Mouse (Mus musculus) midbrain, embryonic 12.5 days (tissue): Measurements from ENCODE around the gene Sec14l4. TPM values are rescaled to one million over a fixed set of nuclear protein-coding genes. Genes with fewer than 3 reads are reported as not detected.
"Not testable (repeated sequence)": the region's sequence is repeated elsewhere in the genome, so short reads cannot be mapped to it uniquely, and the experiment has no call there.

Experiments used
- ATAC-seq: fragments of 200-750 bp; cut with Nextera tagmentation; 2 replicates; pipeline ENCODE4 v1.8.0; 2017; ENCODE audit warnings: low read depth, moderate TSS enrichment, moderate library complexity; ENCODE audit not compliant: low FRiP score
- H3K27ac ChIP-seq: fragments of 300-500 bp; sonication (generic); replicated peaks from 2 replicates; pipeline ENCODE4 v1.5.1; 2016; ENCODE audit warnings: mild to moderate bottlenecking
- H3K27me3 ChIP-seq: fragments of 300-500 bp; sonication (generic); 2 replicates; pipeline ENCODE4 v1.6.1; 2016; ENCODE audit warnings: mild to moderate bottlenecking
- H3K36me3 ChIP-seq: fragments of 300-500 bp; sonication (generic); 2 replicates; pipeline ENCODE4 v1.6.1; 2016
- H3K4me1 ChIP-seq: fragments of 300-500 bp; sonication (generic); 2 replicates; pipeline ENCODE4 v1.6.1; 2016
- H3K4me2 ChIP-seq: fragments of 300-500 bp; sonication (generic); replicated peaks from 2 replicates; pipeline ENCODE4 v1.6.1; 2016; ENCODE audit warnings: mild to moderate bottlenecking, moderate library complexity
- H3K4me3 ChIP-seq: fragments of 300-500 bp; sonication (generic); 2 replicates; pipeline ENCODE4 v1.5.1; 2016; ENCODE audit warnings: mild to moderate bottlenecking
- H3K9ac ChIP-seq: fragments of 300-500 bp; sonication (generic); replicated peaks from 2 replicates; pipeline ENCODE4 v1.6.1; 2016; ENCODE audit warnings: mild to moderate bottlenecking, moderate library complexity
- H3K9me3 ChIP-seq: fragments of 300-500 bp; sonication (generic); 2 replicates; pipeline ENCODE4 v1.6.1; 2016; ENCODE audit warnings: mild to moderate bottlenecking
- WGBS: fragments of 180-500 bp; shearing (Covaris S2); methylation state at CpG from one replicate; pipeline ENCODE4 v1.1.7; 2016; 5-methylcytosine and 5-hydroxymethylcytosine counted together
- polyA plus RNA-seq: library from polyadenylated mRNA; unstranded; fragments of >200 nt; fragmentation: Nextera tagmentation; extraction: Ambion mirVana; gene quantifications from 2 replicates; pipeline ENCODE4 v1.2.1, GENCODE M21; 2016

The Sec14l4 gene
- polyA plus RNA-seq, 1 experiment from 2014 or later, result not detected

DNA sequence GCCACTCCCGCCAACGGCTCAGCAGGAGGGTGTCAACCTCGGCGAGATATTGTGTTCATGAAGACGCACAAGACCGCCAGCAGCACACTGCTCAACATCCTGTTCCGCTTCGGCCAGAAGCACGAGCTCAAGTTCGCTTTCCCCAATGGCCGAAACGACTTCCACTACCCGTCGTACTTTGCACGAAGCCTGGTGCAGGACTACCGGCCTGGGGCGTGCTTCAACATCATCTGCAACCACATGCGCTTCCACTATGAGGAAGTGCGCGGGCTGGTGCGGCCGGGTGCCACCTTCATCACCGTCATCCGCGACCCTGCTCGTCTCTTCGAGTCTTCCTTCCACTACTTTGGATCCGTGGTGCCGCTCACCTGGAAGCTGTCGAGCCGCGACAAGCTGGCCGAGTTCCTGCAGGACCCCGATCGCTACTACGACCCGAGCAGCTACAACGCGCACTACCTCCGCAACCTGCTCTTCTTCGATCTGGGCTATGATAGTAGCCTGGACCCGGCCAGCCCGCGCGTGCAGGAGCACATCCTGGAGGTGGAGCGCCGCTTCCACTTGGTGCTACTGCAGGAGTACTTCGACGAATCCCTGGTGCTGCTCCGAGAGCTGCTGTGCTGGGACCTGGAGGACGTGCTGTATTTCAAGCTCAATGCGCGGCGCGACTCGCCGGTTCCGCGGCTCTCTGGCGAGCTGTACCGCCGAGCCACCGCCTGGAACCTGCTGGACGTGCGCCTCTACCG, 33.1 kb upstream of the Sec14l4 start:
- Histone ChIP-seq H3K27me3 (peaks cover 50% of the 10 kb centered on the region), H3K9me3 (no peaks in the 10 kb centered on the region), H3K4me2 (peak overlapping the region; percentile 46), H3K4me1 (peaks cover 11% of the 10 kb centered on the region), H3K4me3 (peak overlapping the region; percentile 29), H3K27ac (no peak overlapping the region), H3K36me3 (no peaks in the 10 kb centered on the region), H3K9ac (no peak overlapping the region)
- 7% methylated on average over 66 of the region's 66 CpGs for WGBS
- ATAC-seq, result no peak

DNA sequence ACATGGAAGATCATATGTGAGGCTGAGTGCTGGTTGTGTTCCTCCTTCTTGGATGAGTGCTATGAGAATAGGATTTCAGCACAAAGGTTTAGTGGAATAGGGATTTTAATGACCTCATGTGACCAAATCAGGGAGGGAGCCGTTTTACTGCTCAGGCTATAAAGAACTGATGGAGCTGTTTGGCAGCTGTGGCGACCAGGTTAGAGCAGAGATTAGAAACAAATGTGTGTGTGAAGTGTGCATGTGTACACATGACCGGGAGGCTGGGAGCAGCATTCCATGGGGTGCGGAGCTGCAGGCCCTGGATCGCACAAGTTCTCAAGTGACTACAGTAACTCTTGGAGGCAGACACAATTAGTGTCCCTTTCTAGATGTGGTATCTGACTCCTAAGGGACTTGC, 31.7 kb upstream of the Sec14l4 start:
- Histone ChIP-seq H3K27ac (no peak overlapping the region), H3K9ac (no peak overlapping the region)
- 77% methylated on average over 5 of the region's 5 CpGs for WGBS

DNA sequence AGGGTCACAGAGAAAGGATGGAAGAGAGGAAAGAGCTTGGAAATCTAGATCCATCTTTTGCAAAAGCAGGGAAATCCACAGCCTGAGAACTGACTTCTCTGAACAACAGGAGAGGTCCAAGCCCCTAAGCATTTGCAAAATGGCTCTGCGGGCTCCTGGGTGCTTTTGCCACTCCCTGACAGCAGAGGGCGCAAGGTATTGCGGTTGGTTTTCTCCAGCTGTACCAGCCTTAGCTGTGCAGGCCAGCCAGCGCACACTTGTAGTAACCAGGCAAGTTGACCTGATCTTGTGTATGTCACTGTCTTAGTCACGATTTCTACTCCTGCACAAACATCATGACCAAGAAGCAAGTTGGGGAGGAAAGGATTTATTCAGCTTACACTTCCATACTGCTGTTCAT, 29.7 kb upstream of the Sec14l4 start:
- Histone ChIP-seq H3K4me2 (no peak overlapping the region), H3K4me3 (no peak overlapping the region), H3K27me3 (peaks cover 43% of the 10 kb centered on the region), H3K4me1 (peaks cover 11% of the 10 kb centered on the region), H3K27ac (no peak overlapping the region), H3K9ac (no peak overlapping the region), H3K9me3 (no peaks in the 10 kb centered on the region), H3K36me3 (no peaks in the 10 kb centered on the region)
- no peak for ATAC-seq
- WGBS, result 9% methylated on average over 5 of the region's 5 CpGs

More for the DNA sequence above, 31.7 kb upstream of the Sec14l4 start:
- peaks cover 50% of the 10 kb centered on the region for H3K27me3 ChIP-seq
- H3K4me2 ChIP-seq, result no peak overlapping the region
- H3K4me3 ChIP-seq, result no peak overlapping the region
- no peaks in the 10 kb centered on the region for H3K36me3 ChIP-seq
- no peak for ATAC-seq
- no peaks in the 10 kb centered on the region for H3K9me3 ChIP-seq
- peaks cover 11% of the 10 kb centered on the region for H3K4me1 ChIP-seq

DNA sequence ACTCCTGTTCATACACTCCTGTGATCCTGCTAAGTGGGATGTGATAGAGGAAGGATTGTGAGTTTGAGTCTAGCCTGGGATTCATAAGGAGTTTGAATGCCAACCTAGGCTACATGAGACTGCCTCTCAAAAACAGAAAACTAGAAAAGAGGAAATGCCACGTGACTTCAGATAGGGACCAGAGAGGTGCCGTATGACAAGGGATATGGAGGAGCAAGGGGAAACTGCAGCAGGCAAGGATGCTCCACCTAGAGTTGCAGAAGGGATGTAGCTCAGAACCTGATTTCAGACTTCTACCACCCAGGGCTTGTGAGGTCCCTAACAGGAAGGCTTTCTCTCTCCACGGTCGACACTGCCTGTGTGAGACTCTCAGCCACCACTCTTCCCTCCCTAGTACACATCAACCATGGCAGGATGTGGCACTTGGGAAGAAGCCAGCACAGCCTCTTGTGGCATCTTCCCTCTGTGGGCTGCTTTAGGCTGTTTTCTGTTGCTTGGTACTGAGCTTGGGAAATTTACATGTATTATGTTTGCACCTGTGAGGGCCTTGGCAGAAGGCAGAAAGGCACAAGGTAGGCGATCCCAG, 25.9 kb upstream of the Sec14l4 start:
- 68% methylated on average over 5 of the region's 5 CpGs for WGBS

DNA sequence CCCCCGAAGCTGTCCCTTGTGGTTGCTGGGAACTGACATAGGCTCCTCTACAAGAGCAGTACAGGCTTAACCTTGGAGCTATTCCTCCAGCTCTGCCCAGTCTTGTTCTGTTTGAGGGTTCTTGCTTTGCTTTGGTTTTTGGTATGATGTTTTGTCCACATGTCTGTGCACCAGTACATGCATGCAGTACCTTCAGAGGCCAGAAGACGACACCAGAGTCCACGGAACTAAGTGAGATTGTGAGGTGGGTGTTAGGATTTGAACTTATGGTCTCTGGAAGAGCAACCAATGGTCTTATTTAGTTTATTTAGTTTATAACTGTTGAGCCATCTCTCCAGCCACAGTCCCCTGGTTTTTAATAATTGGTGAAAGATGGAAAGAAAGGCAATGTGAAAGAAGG, 24.8 kb upstream of the Sec14l4 start:
- no peak overlapping the region for H3K9ac ChIP-seq
- ATAC-seq, result no peak
- H3K4me3 ChIP-seq, result no peak overlapping the region
- no peak overlapping the region for H3K27ac ChIP-seq
- no peaks in the 10 kb centered on the region for H3K4me1 ChIP-seq
- no peaks in the 10 kb centered on the region for H3K9me3 ChIP-seq
- H3K4me2 ChIP-seq, result no peak overlapping the region
- H3K36me3 ChIP-seq, result no peaks in the 10 kb centered on the region
- 89% methylated on average over 3 of the region's 3 CpGs for WGBS
- no peaks in the 10 kb centered on the region for H3K27me3 ChIP-seq

More for the DNA sequence above, 25.9 kb upstream of the Sec14l4 start:
- Histone ChIP-seq H3K4me3 (no peak overlapping the region), H3K9ac (no peak overlapping the region), H3K4me1 (no peaks in the 10 kb centered on the region), H3K4me2 (no peak overlapping the region), H3K27ac (no peak overlapping the region), H3K9me3 (no peaks in the 10 kb centered on the region), H3K36me3 (no peaks in the 10 kb centered on the region), H3K27me3 (peaks cover 6% of the 10 kb centered on the region)
- no peak for ATAC-seq

DNA sequence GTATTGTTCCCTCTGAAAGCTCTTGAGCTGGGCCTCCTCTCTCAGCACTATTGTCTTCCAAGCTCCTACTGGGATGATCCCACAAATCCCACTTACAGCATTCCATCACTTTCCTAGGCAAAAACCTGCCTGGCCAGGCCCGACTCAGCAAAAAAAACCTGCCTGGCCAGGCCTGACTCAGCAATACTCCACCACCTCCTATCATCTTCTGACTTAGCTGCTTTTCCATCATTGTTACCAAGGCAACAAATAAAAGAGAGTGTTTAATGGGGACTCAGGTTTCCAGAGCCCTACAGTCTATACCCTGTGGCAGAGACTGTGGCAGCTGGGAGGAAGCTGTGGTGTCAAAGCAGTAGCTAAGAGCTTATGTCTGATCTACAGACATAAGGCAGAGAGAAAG, 18.6 kb upstream of the Sec14l4 start:
- no peak for ATAC-seq
- Histone ChIP-seq H3K4me1 (no peaks in the 10 kb centered on the region), H3K4me2 (no peak overlapping the region), H3K36me3 (0 out of 2 replicates have a peak, but pooled peaks cover 2% of the 10 kb centered on the region), H3K27ac (no peak overlapping the region), H3K4me3 (no peak overlapping the region), H3K9ac (no peak overlapping the region), H3K27me3 (no peaks in the 10 kb centered on the region), H3K9me3 (peaks cover 3% of the 10 kb centered on the region; the same call in 1 of the 2 replicates)
- WGBS, result 48% methylated on average over 1 of the region's 1 CpGs

DNA sequence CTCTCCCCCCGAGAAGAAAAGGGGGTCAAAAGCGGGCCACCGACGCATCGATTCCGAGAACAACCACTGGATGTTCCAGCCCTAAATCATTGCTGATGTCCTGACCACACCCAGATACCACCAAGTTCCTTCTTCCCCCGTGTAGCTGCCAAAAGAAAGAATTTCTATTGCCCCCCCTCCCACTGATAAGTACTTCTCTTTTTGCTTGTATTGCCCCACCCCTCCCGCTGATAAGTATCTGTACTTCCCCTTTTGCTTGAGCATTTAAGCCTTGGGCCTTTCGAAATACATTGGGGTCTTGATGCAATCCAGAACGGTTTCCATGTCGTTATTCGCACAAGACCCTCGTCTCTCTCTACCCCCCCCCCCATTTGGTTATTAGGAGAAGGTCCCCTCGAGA, 15.5 kb upstream of the Sec14l4 start:
- ATAC-seq, H3K27me3 ChIP-seq: not testable (repeated sequence)
- WGBS, result 90% methylated on average over 14 of the region's 14 CpGs

DNA sequence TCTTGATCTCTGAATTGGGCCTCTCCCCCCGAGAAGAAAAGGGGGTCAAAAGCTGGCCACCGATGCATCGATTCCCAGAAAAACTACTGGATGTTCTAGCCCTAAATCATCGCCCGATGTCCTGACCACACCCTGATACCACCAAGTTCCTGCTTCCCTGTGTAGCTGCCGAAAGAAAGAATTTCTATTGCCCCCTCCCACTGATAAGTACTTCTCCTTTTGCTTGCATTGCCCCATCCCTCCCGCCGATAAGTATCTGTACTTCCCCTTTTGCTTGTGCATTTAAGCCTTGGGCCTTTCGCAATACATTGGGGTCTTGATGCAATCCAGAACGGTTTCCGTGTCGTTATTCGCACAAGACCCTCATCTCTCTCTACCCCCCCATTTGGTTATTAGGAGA, 9.2 kb upstream of the Sec14l4 start:
- H3K36me3 ChIP-seq, H3K9ac ChIP-seq, H3K4me1 ChIP-seq, H3K27ac ChIP-seq, H3K9me3 ChIP-seq, H3K27me3 ChIP-seq, H3K4me2 ChIP-seq, ATAC-seq, H3K4me3 ChIP-seq: not testable (repeated sequence)
- WGBS, result 88% methylated on average over 13 of the region's 13 CpGs

More for the DNA sequence above, 15.5 kb upstream of the Sec14l4 start:
- not testable (repeated sequence) for H3K9me3 ChIP-seq, H3K4me3 ChIP-seq, H3K9ac ChIP-seq, H3K27ac ChIP-seq, H3K4me2 ChIP-seq, H3K36me3 ChIP-seq, H3K4me1 ChIP-seq

DNA sequence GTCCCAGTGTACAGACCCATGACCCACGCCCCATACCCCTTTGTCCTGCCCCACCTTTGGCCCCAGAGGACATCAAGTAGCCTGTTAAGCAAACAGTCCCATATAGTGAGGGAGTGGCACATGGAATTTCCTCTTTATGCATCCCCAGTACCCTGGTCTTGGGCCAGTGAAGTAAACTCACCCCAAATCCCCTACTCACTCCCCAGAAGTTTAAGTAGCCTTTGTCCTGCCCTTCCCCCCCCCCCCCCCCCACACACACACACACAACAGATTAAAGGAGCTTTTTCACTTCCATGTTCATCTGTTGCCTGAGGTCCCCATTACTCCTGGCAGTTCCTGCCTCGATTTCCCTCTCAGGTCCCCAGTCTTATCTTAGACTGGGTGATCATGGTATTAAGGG, 7.9 kb upstream of the Sec14l4 start:
- H3K36me3 ChIP-seq, result no peaks in the 10 kb centered on the region
- WGBS, result 67% methylated on average over 2 of the region's 2 CpGs
- H3K4me2 ChIP-seq, result no peak overlapping the region
- no peaks in the 10 kb centered on the region for H3K27me3 ChIP-seq
- H3K4me3 ChIP-seq, result no peak overlapping the region
- no peak overlapping the region for H3K27ac ChIP-seq
- H3K4me1 ChIP-seq, result no peaks in the 10 kb centered on the region
- no peak for ATAC-seq
- H3K9ac ChIP-seq, result no peak overlapping the region
- H3K9me3 ChIP-seq, result no peaks in the 10 kb centered on the region

DNA sequence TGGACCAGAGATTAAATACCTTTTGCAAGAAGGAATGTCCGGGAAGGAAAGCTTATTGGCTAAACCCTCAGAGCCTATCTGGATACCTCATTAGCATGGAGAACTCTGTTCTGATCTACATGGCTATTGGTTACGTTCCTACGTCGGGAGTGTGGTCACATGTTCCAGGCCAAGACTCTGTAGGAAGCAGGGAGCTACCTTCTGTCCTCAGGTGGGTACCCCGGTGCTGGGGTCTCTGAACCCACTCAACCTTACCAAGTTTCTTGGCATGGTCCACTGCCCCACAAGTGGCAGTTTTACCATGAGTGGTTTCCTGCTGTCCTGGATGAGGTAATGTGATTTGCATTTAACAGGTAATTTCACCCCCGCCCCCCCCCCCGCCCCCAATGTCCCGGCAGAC, 4.2 kb upstream of the Sec14l4 start:
- WGBS, result 83% methylated on average over 8 of the region's 8 CpGs
- ATAC-seq, result no peak

DNA sequence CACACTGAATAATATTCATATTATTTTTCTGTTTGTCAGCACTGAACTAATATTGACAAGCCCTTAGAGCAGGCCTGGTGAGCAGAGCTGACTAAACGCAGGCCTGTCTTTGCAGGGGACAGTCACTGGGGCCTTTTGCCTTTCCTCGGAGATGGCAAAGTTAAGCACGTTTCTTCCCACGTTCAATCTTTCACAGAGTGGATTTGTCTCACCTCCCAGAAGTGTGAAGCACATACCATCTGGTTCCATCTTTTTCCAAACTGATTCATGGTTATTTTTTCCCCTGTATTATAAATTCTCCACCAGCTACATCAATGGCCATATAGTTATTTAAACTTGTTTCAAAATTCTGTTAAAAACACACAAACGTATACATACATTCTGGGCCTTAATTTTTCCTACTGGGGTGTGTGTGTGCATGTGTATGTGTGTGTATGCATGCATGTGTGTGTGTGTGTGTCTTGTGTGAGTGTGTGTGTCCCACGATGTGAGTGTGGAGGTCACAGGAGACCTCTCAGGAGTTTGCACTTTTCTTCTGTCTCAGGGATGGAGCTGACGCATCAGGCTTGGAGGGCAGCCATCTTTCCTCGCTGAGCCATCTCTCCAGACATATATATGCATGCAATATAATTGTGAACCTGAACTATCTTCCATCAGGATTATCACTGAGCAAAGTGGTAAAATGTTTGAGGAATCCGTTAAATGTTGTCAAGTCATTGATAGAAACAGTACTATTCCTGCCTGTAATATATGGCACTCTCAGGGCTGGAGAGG, 3.5 kb upstream of the Sec14l4 start:
- H3K4me2 ChIP-seq, result no peak overlapping the region
- H3K4me3 ChIP-seq, result no peak overlapping the region
- H3K27me3 ChIP-seq, result peaks cover 7% of the 10 kb centered on the region
- H3K9ac ChIP-seq, result no peak overlapping the region
- 85% methylated on average over 9 of the region's 9 CpGs for WGBS
- H3K4me1 ChIP-seq, result no peaks in the 10 kb centered on the region
- H3K36me3 ChIP-seq, result no peaks in the 10 kb centered on the region
- H3K27ac ChIP-seq, result no peak overlapping the region
- H3K9me3 ChIP-seq, result no peaks in the 10 kb centered on the region
- ATAC-seq, result no peak

More for the DNA sequence above, 4.2 kb upstream of the Sec14l4 start:
- Histone ChIP-seq H3K27me3 (peaks cover 7% of the 10 kb centered on the region), H3K4me3 (no peak overlapping the region), H3K9me3 (no peaks in the 10 kb centered on the region), H3K27ac (no peak overlapping the region), H3K4me1 (no peaks in the 10 kb centered on the region), H3K4me2 (no peak overlapping the region), H3K9ac (no peak overlapping the region), H3K36me3 (no peaks in the 10 kb centered on the region)

DNA sequence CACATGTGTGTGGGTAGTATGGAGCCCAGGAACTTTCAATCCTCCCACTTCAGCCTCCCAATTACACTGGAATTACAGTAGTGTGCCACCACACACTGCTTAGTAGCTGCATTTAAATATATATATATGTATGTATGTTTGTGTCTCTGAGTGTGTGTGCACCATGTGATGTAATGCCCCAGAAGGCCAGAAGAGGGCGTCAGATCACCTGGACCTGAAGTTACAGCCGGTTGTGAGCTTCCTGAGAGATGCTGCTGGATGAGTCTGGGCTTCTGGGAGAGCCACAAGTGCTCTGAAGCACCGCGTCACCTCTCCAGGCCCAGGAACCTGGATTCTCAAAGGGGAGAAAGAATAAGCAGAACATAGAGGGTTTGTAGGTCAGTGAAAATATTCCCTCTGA, 1.9 kb upstream of the Sec14l4 start:
- H3K27ac ChIP-seq, result no peak overlapping the region
- no peak overlapping the region for H3K9ac ChIP-seq
- 69% methylated on average over 4 of the region's 4 CpGs for WGBS
- no peaks in the 10 kb centered on the region for H3K4me1 ChIP-seq
- no peak overlapping the region for H3K4me3 ChIP-seq
- no peaks in the 10 kb centered on the region for H3K36me3 ChIP-seq
- H3K27me3 ChIP-seq, result peaks cover 7% of the 10 kb centered on the region
- no peaks in the 10 kb centered on the region for H3K9me3 ChIP-seq
- H3K4me2 ChIP-seq, result no peak overlapping the region
- no peak for ATAC-seq
